Mouse (Mus musculus): Measurements from ENCODE around the gene Gorasp1. TPM values are rescaled to one million over a fixed set of nuclear protein-coding genes. Genes with fewer than 3 reads are reported as not detected.

Gene Gorasp1
- 21.7 and 21.8 TPM in 2 replicates for polyA plus RNA-seq (2016; fragmentation: Nextera tagmentation; extraction: Ambion mirVana)

DNA sequence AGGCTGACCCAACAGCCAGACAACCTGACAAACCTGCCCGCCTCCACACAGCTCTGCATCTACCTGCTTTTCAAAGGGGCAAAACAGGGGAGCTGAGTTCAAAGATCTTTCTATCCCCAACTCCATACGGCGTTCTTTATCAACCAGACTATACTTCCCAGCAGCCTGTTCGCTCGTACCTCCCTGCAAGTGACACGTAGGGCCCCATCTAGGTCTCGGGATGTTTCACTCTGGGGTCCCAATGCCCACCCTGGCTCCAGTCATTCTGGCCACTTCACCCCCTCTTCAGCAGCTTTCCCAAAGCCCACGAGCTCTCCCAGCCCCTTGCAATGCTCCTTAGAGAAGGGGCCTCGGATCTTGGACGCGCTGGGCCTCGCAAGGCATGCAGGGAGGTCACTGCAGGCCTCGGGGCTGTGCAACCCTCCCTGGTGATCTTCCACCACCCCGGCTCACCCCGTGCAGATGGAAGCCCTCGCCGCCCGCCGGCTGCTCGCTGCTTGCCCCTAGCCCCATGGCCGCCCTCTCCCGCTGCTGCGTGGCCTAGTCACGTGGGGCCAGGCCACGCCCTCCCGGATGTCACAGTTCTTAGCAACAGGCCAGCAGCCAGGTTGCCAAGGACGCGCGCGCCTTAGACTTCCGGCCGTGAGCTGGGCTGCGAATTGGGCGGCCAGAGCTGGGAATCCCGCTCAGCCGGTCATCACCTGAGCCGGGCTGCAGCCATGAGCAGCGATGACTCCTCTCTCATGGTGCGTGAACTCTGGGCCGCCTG is at the start of gene Gorasp1, which contains the start of gene Ttc21a:
Gene Gorasp1 (minus strand): TSS at position 561 of the 769 bp plus-strand sequence.
Gene Ttc21a (plus strand): TSS at position 602 of the 769 bp plus-strand sequence.
- Histone ChIP-seq H3K27ac (ENCODE audit: poor library complexity, severe bottlenecking) (peak within 1 kb of the TSS; percentile 83), H3K4me3 (peak within 1 kb of the TSS; percentile 85), H3K4me2 (peak within 1 kb of the TSS; percentile 96), H3K27me3 (replicated peaks) (no peaks in the 10 kb centered on the region), H3K36me3 (peaks cover 10% of the 10 kb centered on the region; the same call in 1 of the 2 replicates), H3K9ac (peak within 1 kb of the TSS; percentile 93), H3K4me1 (replicated peaks) (peaks cover 15% of the 10 kb centered on the region), H3K9me3 (replicated peaks) (no peaks in the 10 kb centered on the region)
- 2% methylated on average over 40 of the region's 40 CpGs for WGBS
- peak; percentile 95 for ATAC-seq (ENCODE audit: insufficient number of reproducible peaks, low FRiP score)

GRCm38 (mm10) chr9:119985881-119986574 is 48.7 kb upstream of the Gorasp1 start:
- Histone ChIP-seq H3K9ac (no peak overlapping the region), H3K4me1 (replicated peaks) (peaks cover 29% of the 10 kb centered on the region), H3K4me2 (no peak overlapping the region), H3K4me3 (no peak overlapping the region), H3K27ac (ENCODE audit: poor library complexity, severe bottlenecking) (no peak overlapping the region), H3K36me3 (no peaks in the 10 kb centered on the region), H3K9me3 (replicated peaks) (no peaks in the 10 kb centered on the region), H3K27me3 (replicated peaks) (no peaks in the 10 kb centered on the region)
- ATAC-seq (ENCODE audit: insufficient number of reproducible peaks, low FRiP score): no peak
- WGBS: 82% methylated on average over 10 of the region's 10 CpGs

GRCm38 (mm10) chr9:119984536-119985011 is 47.2 kb upstream of the Gorasp1 start, which contains the start of gene Csrnp1:
Gene Csrnp1 (minus strand): TSS chr9:119984658.
- Histone ChIP-seq H3K4me3 (peak within 1 kb of the TSS; percentile 80), H3K27ac (ENCODE audit: poor library complexity, severe bottlenecking) (peak within 1 kb of the TSS; percentile 99), H3K9ac (peak within 1 kb of the TSS; percentile 90), H3K4me1 (replicated peaks) (peaks cover 43% of the 10 kb centered on the region), H3K4me2 (peak within 1 kb of the TSS; percentile 94), H3K9me3 (replicated peaks) (no peaks in the 10 kb centered on the region), H3K36me3 (no peaks in the 10 kb centered on the region), H3K27me3 (replicated peaks) (no peaks in the 10 kb centered on the region)
- 7% methylated on average over 14 of the region's 14 CpGs for WGBS
- ATAC-seq (ENCODE audit: insufficient number of reproducible peaks, low FRiP score): no peak

- H3K4me2 ChIP-seq: peak overlapping the region; percentile 94
- ATAC-seq (ENCODE audit: insufficient number of reproducible peaks, low FRiP score): peak; percentile 90
- no peaks in the 10 kb centered on the region for H3K36me3 ChIP-seq
- no peaks in the 10 kb centered on the region for H3K9me3 ChIP-seq (replicated peaks)
- peaks cover 50% of the 10 kb centered on the region for H3K4me1 ChIP-seq (replicated peaks)
- no peaks in the 10 kb centered on the region for H3K27me3 ChIP-seq (replicated peaks)
- peak overlapping the region; percentile 99 for H3K27ac ChIP-seq (ENCODE audit: poor library complexity, severe bottlenecking)
- under 1% methylated on average over 72 of the region's 79 CpGs for WGBS
- peak overlapping the region; percentile 90 for H3K9ac ChIP-seq
- peak overlapping the region; percentile 80 for H3K4me3 ChIP-seq
Observed at GRCm38 (mm10) chr9:119983585-119984535, 46.5 kb upstream of the Gorasp1 start.

DNA sequence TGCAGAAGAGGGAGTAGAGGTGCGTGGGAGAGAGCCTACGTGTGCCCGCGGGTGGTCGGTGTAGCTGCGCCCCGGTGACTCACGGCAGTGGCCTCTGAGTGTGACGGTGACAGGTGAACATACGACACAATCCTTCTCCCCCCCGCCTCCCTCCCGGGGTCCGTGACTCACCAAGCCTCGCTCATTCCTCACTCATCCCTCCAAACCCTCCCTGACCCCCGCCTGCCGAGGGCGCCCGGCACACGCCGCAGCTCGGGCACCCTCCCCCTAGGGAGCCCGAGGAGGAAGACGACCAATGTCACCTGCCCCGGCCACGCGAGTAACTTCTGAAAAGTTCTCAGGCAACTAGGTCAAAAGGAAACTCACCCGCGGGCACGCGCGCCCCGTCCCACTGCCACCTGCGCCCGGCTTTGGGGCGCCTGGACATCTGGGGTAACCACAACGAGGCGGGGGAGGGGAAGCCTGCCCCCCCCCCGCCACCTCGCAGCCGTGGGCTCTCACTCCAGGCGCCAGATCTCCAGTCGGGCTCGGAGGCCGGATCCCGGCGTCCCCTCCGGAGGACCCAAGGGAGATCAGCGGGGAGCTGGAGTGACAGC is 45.7 kb upstream of the Gorasp1 start:
- Histone ChIP-seq H3K27ac (ENCODE audit: poor library complexity, severe bottlenecking) (peak overlapping the region; percentile 99), H3K9ac (peak overlapping the region; percentile 90), H3K4me1 (replicated peaks) (peaks cover 58% of the 10 kb centered on the region), H3K9me3 (replicated peaks) (no peaks in the 10 kb centered on the region), H3K36me3 (no peaks in the 10 kb centered on the region), H3K4me3 (peak overlapping the region; percentile 80), H3K27me3 (replicated peaks) (no peaks in the 10 kb centered on the region), H3K4me2 (peak overlapping the region; percentile 94)
- ATAC-seq (ENCODE audit: insufficient number of reproducible peaks, low FRiP score): peak; percentile 4; the same call in 1 of the 2 replicates
- WGBS: under 1% methylated on average over 48 of the region's 48 CpGs

GRCm38 (mm10) chr9:119982241-119982811 is 45.0 kb upstream of the Gorasp1 start:
- Histone ChIP-seq H3K4me2 (peak overlapping the region; percentile 94), H3K9ac (peak overlapping the region; percentile 90), H3K27me3 (replicated peaks) (no peaks in the 10 kb centered on the region), H3K36me3 (no peaks in the 10 kb centered on the region), H3K4me3 (peak overlapping the region; percentile 80), H3K4me1 (replicated peaks) (peaks cover 66% of the 10 kb centered on the region), H3K9me3 (replicated peaks) (no peaks in the 10 kb centered on the region), H3K27ac (ENCODE audit: poor library complexity, severe bottlenecking) (peak overlapping the region; percentile 99)
- 1% methylated on average over 11 of the region's 11 CpGs for WGBS
- peak; percentile 23; the same call in 1 of the 2 replicates for ATAC-seq (ENCODE audit: insufficient number of reproducible peaks, low FRiP score)

GRCm38 (mm10) chr9:119981183-119982179 is 44.1 kb upstream of the Gorasp1 start:
- H3K4me3 ChIP-seq: peak overlapping the region; percentile 80
- H3K9ac ChIP-seq: peak overlapping the region; percentile 90
- under 1% methylated on average over 16 of the region's 16 CpGs for WGBS
- H3K4me2 ChIP-seq: peak overlapping the region; percentile 94
- no peaks in the 10 kb centered on the region for H3K27me3 ChIP-seq (replicated peaks)
- no peaks in the 10 kb centered on the region for H3K9me3 ChIP-seq (replicated peaks)
- ATAC-seq (ENCODE audit: insufficient number of reproducible peaks, low FRiP score): peak; percentile 40
- no peaks in the 10 kb centered on the region for H3K36me3 ChIP-seq
- peaks cover 74% of the 10 kb centered on the region for H3K4me1 ChIP-seq (replicated peaks)
- peak overlapping the region; percentile 99 for H3K27ac ChIP-seq (ENCODE audit: poor library complexity, severe bottlenecking)

DNA sequence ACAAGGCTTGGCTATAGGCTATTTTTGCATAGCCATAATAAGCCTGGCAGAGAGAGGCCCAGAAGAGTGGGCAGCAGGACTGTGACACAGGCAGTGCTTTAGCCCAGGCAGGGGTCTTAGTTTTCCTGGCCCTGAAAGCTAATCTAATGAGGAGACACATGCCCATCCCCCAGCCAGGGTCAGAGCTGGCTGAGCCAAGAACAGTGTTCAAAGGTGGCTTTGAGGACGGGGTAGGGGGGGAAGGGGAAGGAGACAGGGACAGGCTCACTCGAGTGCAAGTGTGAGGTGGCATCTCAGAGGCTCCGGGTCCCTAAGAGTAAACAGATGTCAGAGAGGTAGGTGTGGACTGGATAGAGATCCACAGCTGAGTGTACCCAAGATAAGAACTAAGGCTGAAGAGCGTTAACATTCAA is 43.4 kb upstream of the Gorasp1 start:
- no peaks in the 10 kb centered on the region for H3K27me3 ChIP-seq (replicated peaks)
- H3K4me1 ChIP-seq (replicated peaks): peaks cover 76% of the 10 kb centered on the region
- H3K27ac ChIP-seq (ENCODE audit: poor library complexity, severe bottlenecking): peak overlapping the region; percentile 99
- no peak for ATAC-seq (ENCODE audit: insufficient number of reproducible peaks, low FRiP score)
- peak overlapping the region; percentile 80 for H3K4me3 ChIP-seq
- H3K4me2 ChIP-seq: peak overlapping the region; percentile 94
- no peaks in the 10 kb centered on the region for H3K9me3 ChIP-seq (replicated peaks)
- H3K9ac ChIP-seq: peak overlapping the region; percentile 90
- H3K36me3 ChIP-seq: no peaks in the 10 kb centered on the region
- 2% methylated on average over 4 of the region's 4 CpGs for WGBS

- no peak overlapping the region for H3K4me3 ChIP-seq
- peak overlapping the region; percentile 35; the same call in 1 of the 2 replicates for H3K27ac ChIP-seq (ENCODE audit: poor library complexity, severe bottlenecking)
- peaks cover 6% of the 10 kb centered on the region; the same call in 1 of the 2 replicates for H3K36me3 ChIP-seq
Observed at GRCm38 (mm10) chr9:119979749-119980148, 42.4 kb upstream of the Gorasp1 start.

More at GRCm38 (mm10) chr9:119979749-119980148, 42.4 kb upstream of the Gorasp1 start:
- Histone ChIP-seq H3K4me2 (0 out of 2 replicates have a peak overlapping the region, but pooled peaks have one; percentile 6), H3K9me3 (replicated peaks) (no peaks in the 10 kb centered on the region), H3K9ac (0 out of 2 replicates have a peak overlapping the region, but pooled peaks have one; percentile 41), H3K4me1 (replicated peaks) (peaks cover 74% of the 10 kb centered on the region), H3K27me3 (replicated peaks) (no peaks in the 10 kb centered on the region)
- 54% methylated on average over 2 of the region's 2 CpGs for WGBS
- no peak for ATAC-seq (ENCODE audit: insufficient number of reproducible peaks, low FRiP score)
